Mouse (Mus musculus) liver, postnatal 0 days (tissue): Measurements from ENCODE around the gene Rmi2. TPM values are rescaled to one million over a fixed set of nuclear protein-coding genes. Genes with fewer than 3 reads are reported as not detected.
A peak's percentile ranks its signal among the peaks of the same experiment; 100 is the strongest.

Experiments used
- ATAC-seq: fragments of 200-750 bp; cut with Nextera tagmentation; 2 replicates; pipeline ENCODE4 v1.8.0; 2017; ENCODE audit warnings: mild to moderate bottlenecking, moderate library complexity
- DNase-seq: peaks from one replicate; pipeline ENCODE4 v3.0.0-alpha.2; 2016
- H3K27ac ChIP-seq: fragments of 300-500 bp; sonication (generic); 2 replicates; pipeline ENCODE4 v1.5.1; 2014; ENCODE audit warnings: antibody characterized with exemption, moderate library complexity, mild to moderate bottlenecking, low read depth
- H3K27me3 ChIP-seq: fragments of 300-500 bp; sonication (generic); 2 replicates; pipeline ENCODE4 v1.6.1; 2014; ENCODE audit warnings: low read length, control low read depth, mixed read lengths; ENCODE audit not compliant: insufficient read depth
- H3K36me3 ChIP-seq: fragments of 300-500 bp; sonication (generic); replicated peaks from 2 replicates; pipeline ENCODE4 v1.6.1; 2014; ENCODE audit warnings: mild to moderate bottlenecking, control low read depth, low read length, moderate library complexity, mixed read lengths; ENCODE audit not compliant: insufficient read depth
- H3K4me1 ChIP-seq: fragments of 300-500 bp; sonication (generic); 2 replicates; pipeline ENCODE4 v1.6.1; 2014; ENCODE audit warnings: antibody characterized with exemption, mild to moderate bottlenecking, control low read depth; ENCODE audit not compliant: insufficient read depth
- H3K4me2 ChIP-seq: fragments of 300-500 bp; sonication (generic); 2 replicates; pipeline ENCODE4 v1.6.1; 2014; ENCODE audit warnings: low read depth, mild to moderate bottlenecking, low read length, moderate library complexity, mixed read lengths
- H3K4me3 ChIP-seq: fragments of 300-500 bp; sonication (generic); 2 replicates; pipeline ENCODE4 v1.5.1; 2014; ENCODE audit warnings: low read depth, low read length
- H3K9ac ChIP-seq: fragments of 300-500 bp; sonication (generic); replicated peaks from 2 replicates; pipeline ENCODE4 v1.6.1; 2014; ENCODE audit warnings: mild to moderate bottlenecking, moderate library complexity
- H3K9me3 ChIP-seq: fragments of 300-500 bp; sonication (generic); 2 replicates; pipeline ENCODE4 v1.6.1; 2016; ENCODE audit warnings: mild to moderate bottlenecking, control low read depth, low read length, mixed read lengths
- CTCF ChIP-seq: sonication (generic); IDR thresholded peaks from 2 replicates; pipeline ENCODE4 v1.5.1; 2016; ENCODE audit warnings: antibody characterized with exemption, low read depth
- EP300 ChIP-seq: IDR thresholded peaks from 2 replicates; pipeline ENCODE4 v1.6.1; 2016; ENCODE audit warnings: antibody characterized with exemption, low read depth, mild to moderate bottlenecking
- WGBS: fragments of 180-500 bp; shearing (Covaris S2); extraction: QIAGEN DNeasy Blood & Tissue Kit; methylation state at CpG from one replicate; pipeline ENCODE4 v1.1.7; 2014; ENCODE audit not compliant: insufficient replicate concordance; 5-methylcytosine and 5-hydroxymethylcytosine counted together
- polyA plus RNA-seq: library from polyadenylated mRNA; unstranded; fragments of >200 nt; fragmentation: Nextera tagmentation; extraction: Ambion mirVana; gene quantifications from 2 replicates; pipeline ENCODE4 v1.2.1, GENCODE M21; 2015

Rmi2 gene
- polyA plus RNA-seq, 1 experiment from 2014 or later = 1.1 TPM

DNA sequence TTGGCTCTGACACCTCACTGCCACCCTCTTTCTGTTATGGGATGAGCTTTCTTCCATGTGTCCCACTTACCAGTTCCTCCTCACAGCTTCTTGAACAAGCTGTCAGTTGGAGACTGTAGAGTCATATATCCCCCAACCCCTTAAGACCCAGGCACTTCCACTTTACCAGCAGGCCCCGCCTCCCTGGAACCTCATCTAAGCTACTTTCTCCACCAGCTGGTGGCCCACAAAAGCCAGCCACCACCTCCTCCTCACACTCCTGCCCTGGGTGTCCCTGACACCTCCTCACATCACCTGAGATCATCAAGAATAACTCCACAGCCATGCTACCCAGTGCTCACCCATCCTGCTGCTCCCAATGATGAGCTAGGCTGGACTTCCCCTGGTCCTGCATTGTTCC, 65.9 kb downstream of the Rmi2 start:
- Histone ChIP-seq H3K9ac (no peak overlapping the region), H3K27me3 (no peaks in the 10 kb centered on the region), H3K27ac (no peak overlapping the region), H3K4me1 (peaks cover 6% of the 10 kb centered on the region; the same call in 1 of the 2 replicates), H3K36me3 (no peaks in the 10 kb centered on the region), H3K4me3 (no peak overlapping the region), H3K4me2 (no peak overlapping the region), H3K9me3 (peaks cover 3% of the 10 kb centered on the region; the same call in 1 of the 2 replicates)
- no peak for ATAC-seq
- DNase-seq = no peak
- TF ChIP-seq CTCF (no peak), EP300 (no peak)
- 57% methylated on average over 1 of the region's 1 CpGs for WGBS

DNA sequence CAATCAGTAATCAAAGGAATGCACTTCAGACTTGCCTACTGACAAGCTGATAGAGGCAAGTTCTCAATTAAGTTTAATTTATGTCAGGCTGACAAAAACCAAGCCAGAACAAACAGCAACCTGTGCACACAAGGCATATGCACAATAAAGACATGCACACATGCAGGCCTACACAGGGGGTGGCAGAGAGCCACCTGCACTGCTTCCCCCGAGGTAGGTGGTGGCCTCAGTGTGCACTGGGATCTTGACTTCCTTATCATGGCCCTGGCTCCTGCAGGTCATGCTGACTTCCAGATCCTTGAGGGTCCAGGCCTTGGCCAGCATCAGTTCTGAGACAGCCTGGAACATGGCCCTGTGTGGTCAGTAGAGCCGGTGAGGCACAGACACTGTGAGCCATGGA, 67.1 kb downstream of the Rmi2 start:
- Histone ChIP-seq H3K4me3 (no peak overlapping the region), H3K9me3 (no peaks in the 10 kb centered on the region; the same call in 1 of the 2 replicates), H3K27me3 (no peaks in the 10 kb centered on the region), H3K9ac (no peak overlapping the region), H3K27ac (no peak overlapping the region), H3K36me3 (no peaks in the 10 kb centered on the region), H3K4me2 (no peak overlapping the region), H3K4me1 (peaks cover 8% of the 10 kb centered on the region; the same call in 1 of the 2 replicates)
- ATAC-seq (no peak), DNase-seq (no peak)
- WGBS = 50% methylated on average over 2 of the region's 2 CpGs
- no peak for TF ChIP-seq EP300
- no peak for TF ChIP-seq CTCF

DNA sequence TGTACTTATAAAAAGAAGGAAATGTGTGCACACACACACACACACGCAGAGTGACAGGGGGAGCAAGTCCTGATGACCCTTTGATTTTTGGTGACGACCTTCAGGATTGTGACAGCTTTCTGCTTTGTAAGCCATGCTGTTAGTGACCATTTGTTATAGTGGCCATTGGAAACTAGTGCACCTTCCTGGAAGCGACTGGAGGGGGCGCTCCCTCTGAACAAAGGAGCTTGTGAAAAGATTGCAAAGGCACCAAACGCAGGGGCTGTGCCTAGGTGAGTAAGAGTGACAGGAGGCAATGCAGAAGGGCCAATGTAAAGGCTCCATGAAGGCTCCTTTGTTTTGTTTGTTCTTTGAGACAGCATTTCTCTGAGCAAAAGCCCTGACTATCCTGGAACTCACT, 68.0 kb downstream of the Rmi2 start:
- 60% methylated on average over 5 of the region's 5 CpGs for WGBS
- no peak overlapping the region for H3K27ac ChIP-seq
- DNase-seq = no peak
- no peak overlapping the region for H3K9ac ChIP-seq
- peak; percentile 43 for TF ChIP-seq CTCF
- TF ChIP-seq EP300 = no peak
- no peaks in the 10 kb centered on the region for H3K27me3 ChIP-seq
- no peak overlapping the region for H3K4me2 ChIP-seq
- H3K4me3 ChIP-seq = no peak overlapping the region
- no peak for ATAC-seq
- peaks cover 8% of the 10 kb centered on the region; the same call in 1 of the 2 replicates for H3K4me1 ChIP-seq
- H3K9me3 ChIP-seq = no peaks in the 10 kb centered on the region
- H3K36me3 ChIP-seq = no peaks in the 10 kb centered on the region

- H3K9me3 ChIP-seq = no peaks in the 10 kb centered on the region
- no peaks in the 10 kb centered on the region for H3K36me3 ChIP-seq
- no peak overlapping the region for H3K4me3 ChIP-seq
- no peaks in the 10 kb centered on the region for H3K27me3 ChIP-seq
- ATAC-seq = no peak
- 30% methylated on average over 5 of the region's 5 CpGs for WGBS
- no peak overlapping the region for H3K27ac ChIP-seq
- peaks cover 8% of the 10 kb centered on the region; the same call in 1 of the 2 replicates for H3K4me1 ChIP-seq
- TF ChIP-seq EP300 (no peak), CTCF (no peak)
- DNase-seq = peak; percentile 22
- H3K4me2 ChIP-seq = no peak overlapping the region
- H3K9ac ChIP-seq = no peak overlapping the region
Observed at GRCm38 (mm10) chr16:10905661-10906113, 70.8 kb downstream of the Rmi2 start.

DNA sequence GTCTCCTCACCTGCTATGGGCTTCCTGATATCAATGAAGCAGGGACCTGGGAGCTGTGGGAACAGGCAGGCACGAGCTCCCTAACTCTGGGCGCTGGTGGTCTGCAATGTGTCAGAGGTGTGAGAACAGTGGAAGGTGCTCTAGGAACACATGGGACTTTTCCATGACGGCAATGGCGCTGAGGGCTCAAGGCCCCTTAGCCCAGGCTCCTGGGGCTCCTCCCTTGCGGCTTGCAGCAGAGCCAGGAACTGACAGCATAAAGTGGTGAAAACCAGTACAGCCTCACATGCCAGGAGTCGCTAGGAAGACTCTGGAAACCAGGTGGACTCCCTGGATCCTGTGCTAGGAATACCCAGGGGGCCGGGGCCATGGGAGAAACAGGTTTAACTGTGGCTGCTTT, 75.7 kb downstream of the Rmi2 start:
- no peak for ATAC-seq
- Histone ChIP-seq H3K4me1 (peaks cover 4% of the 10 kb centered on the region; the same call in 1 of the 2 replicates), H3K27ac (no peak overlapping the region), H3K9ac (no peak overlapping the region), H3K27me3 (no peaks in the 10 kb centered on the region), H3K36me3 (no peaks in the 10 kb centered on the region), H3K4me2 (no peak overlapping the region), H3K4me3 (no peak overlapping the region), H3K9me3 (no peaks in the 10 kb centered on the region)
- 82% methylated on average over 7 of the region's 7 CpGs for WGBS
- no peak for DNase-seq
- TF ChIP-seq EP300 (no peak), CTCF (no peak)

GRCm38 (mm10) chr16:10911061-10911460, 76.2 kb downstream of the Rmi2 start:
- no peak for TF ChIP-seq EP300
- no peak for TF ChIP-seq CTCF
- Histone ChIP-seq H3K4me1 (no peaks in the 10 kb centered on the region), H3K27me3 (no peaks in the 10 kb centered on the region), H3K27ac (no peak overlapping the region), H3K9me3 (no peaks in the 10 kb centered on the region), H3K9ac (no peak overlapping the region), H3K36me3 (no peaks in the 10 kb centered on the region), H3K4me3 (no peak overlapping the region), H3K4me2 (no peak overlapping the region)
- DNase-seq = no peak
- WGBS = 67% methylated on average over 2 of the region's 2 CpGs
- ATAC-seq = no peak

DNA sequence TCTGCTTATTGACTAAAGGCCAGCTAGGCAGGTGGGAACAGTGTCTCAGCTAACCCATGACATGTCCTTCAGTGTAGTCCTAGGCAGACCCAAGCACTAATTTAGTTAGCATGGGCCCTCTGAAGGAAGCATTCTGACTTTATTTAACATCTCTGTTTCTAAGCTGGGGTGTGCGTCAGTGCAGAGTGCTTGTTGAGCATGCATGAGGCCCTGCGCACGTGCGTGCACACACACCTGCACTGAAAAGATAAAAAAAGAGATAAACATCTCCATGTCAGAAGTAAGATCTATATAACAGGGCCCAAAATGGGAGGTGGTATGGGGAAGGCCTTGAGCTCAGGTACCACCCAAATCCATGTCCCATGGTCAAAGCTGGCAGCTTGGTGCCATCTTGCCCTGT, 80.2 kb downstream of the Rmi2 start:
- Histone ChIP-seq H3K36me3 (no peaks in the 10 kb centered on the region), H3K4me1 (no peaks in the 10 kb centered on the region), H3K9me3 (no peaks in the 10 kb centered on the region), H3K9ac (no peak overlapping the region), H3K4me2 (no peak overlapping the region), H3K27me3 (no peaks in the 10 kb centered on the region), H3K4me3 (no peak overlapping the region), H3K27ac (no peak overlapping the region)
- DNase-seq = no peak
- TF ChIP-seq CTCF = no peak
- TF ChIP-seq EP300 = no peak
- 88% methylated on average over 4 of the region's 4 CpGs for WGBS
- no peak for ATAC-seq
